Mouse (Mus musculus): ENCODE results near the gene Gm44503. TPM values are rescaled to one million over a fixed set of nuclear protein-coding genes. Genes with fewer than 3 reads are reported as not detected.

Gm44503 gene
- total and polyA plus RNA-seq, 3 experiments = 0.31 to 0.34 TPM; not detected in 1

DNA sequence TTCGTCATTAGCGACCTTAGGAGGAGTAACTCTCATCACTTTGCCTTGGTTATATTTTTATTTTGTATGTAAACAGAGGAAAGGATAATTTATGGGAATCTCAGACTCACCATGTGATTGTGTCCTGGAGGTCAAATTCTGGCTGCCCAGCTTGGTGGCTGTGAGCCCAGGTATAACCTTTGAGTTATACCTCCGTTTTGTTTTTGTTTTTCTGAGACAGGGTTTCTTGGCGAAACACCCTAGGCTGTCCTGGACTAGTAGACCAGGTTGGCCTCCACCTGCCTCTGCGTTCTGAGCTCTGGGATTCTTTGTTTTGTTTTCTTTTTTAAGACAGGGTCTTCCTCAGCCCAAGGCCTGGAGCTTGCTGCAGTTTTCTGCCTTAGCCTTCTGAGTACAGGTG lies 30.1 kb downstream of the Gm44503 start:
- intact Hi-C loops (cut with DNase I) = loop anchor here (5.0 kb wide), 2 partner anchors 49 to 124 kb away; partner anchors contain the start of gene Rsl24d1
- no peak overlapping the region for H3K27ac ChIP-seq

GRCm38 (mm10) chr9:72991420-72991819 lies 32.8 kb downstream of the Gm44503 start:
- no peak overlapping the region for H3K27ac ChIP-seq
- no peak for DNase-seq
- 97% methylated on average over 2 of the region's 2 CpGs for WGBS
- no peak overlapping the region for H3K9ac ChIP-seq (ENCODE audit: low read depth, low read length)
- H3K4me3 ChIP-seq = no peak overlapping the region
- H3K27me3 ChIP-seq (ENCODE audit: control insufficient read depth, insufficient read depth, low read length) = no peaks in the 10 kb centered on the region
- intact Hi-C loops (cut with DNase I) = no loop called here
- peaks cover 1% of the 10 kb centered on the region for H3K4me1 ChIP-seq (ENCODE audit: control insufficient read depth, insufficient read depth, low read length)
- no peaks in the 10 kb centered on the region; the same call in 1 of the 2 replicates for H3K36me3 ChIP-seq (ENCODE audit: control insufficient read depth, insufficient read depth, low read length)
- no peak for TF ChIP-seq POLR2A (IDR thresholded peaks at IDR 0.05; ENCODE audit: insufficient read depth, low read depth, low read length)
- TF ChIP-seq CTCF (IDR thresholded peaks at IDR 0.05) = no peak
- TF ChIP-seq EP300 (IDR thresholded peaks at IDR 0.05; ENCODE audit: insufficient read depth, low read depth, low read length) = no peak
- peaks cover 2% of the 10 kb centered on the region; the same call in 1 of the 2 replicates for H3K79me2 ChIP-seq (replicated peaks; ENCODE audit: control insufficient read depth, insufficient read depth, low read length)

More for the DNA sequence above, 30.1 kb downstream of the Gm44503 start:
- Histone ChIP-seq H3K36me3 (ENCODE audit: control insufficient read depth, insufficient read depth, low read length) (no peaks in the 10 kb centered on the region), H3K4me1 (ENCODE audit: control insufficient read depth, insufficient read depth, low read length) (peaks cover 1% of the 10 kb centered on the region), H3K79me2 (replicated peaks; ENCODE audit: control insufficient read depth, insufficient read depth, low read length) (no peaks in the 10 kb centered on the region; the same call in 1 of the 2 replicates), H3K27me3 (ENCODE audit: control insufficient read depth, insufficient read depth, low read length) (no peaks in the 10 kb centered on the region), H3K4me3 (no peak overlapping the region), H3K9ac (ENCODE audit: low read depth, low read length) (no peak overlapping the region)
- no peak for DNase-seq
- TF ChIP-seq CTCF (IDR thresholded peaks at IDR 0.05) = no peak
- no peak for TF ChIP-seq POLR2A (IDR thresholded peaks at IDR 0.05; ENCODE audit: insufficient read depth, low read depth, low read length)
- TF ChIP-seq EP300 (IDR thresholded peaks at IDR 0.05; ENCODE audit: insufficient read depth, low read depth, low read length) = no peak
- WGBS = 84% methylated on average over 5 of the region's 5 CpGs

- no peaks in the 10 kb centered on the region; the same call in 1 of the 2 replicates for H3K36me3 ChIP-seq (ENCODE audit: control insufficient read depth, insufficient read depth, low read length)
- intact Hi-C loops (cut with DNase I) = no loop called here
- no peak overlapping the region for H3K4me3 ChIP-seq
- 90% methylated on average over 5 of the region's 5 CpGs for WGBS
- H3K27me3 ChIP-seq (ENCODE audit: control insufficient read depth, insufficient read depth, low read length) = no peaks in the 10 kb centered on the region
- no peak overlapping the region for H3K9ac ChIP-seq (ENCODE audit: low read depth, low read length)
- no peak overlapping the region for H3K27ac ChIP-seq
- H3K79me2 ChIP-seq (replicated peaks; ENCODE audit: control insufficient read depth, insufficient read depth, low read length) = peaks cover 2% of the 10 kb centered on the region; the same call in 1 of the 2 replicates
- TF ChIP-seq EP300 (IDR thresholded peaks at IDR 0.05; ENCODE audit: insufficient read depth, low read depth, low read length) (no peak), POLR2A (IDR thresholded peaks at IDR 0.05; ENCODE audit: insufficient read depth, low read depth, low read length) (no peak), CTCF (IDR thresholded peaks at IDR 0.05) (no peak)
- no peaks in the 10 kb centered on the region; the same call in none of the 2 replicates for H3K4me1 ChIP-seq (ENCODE audit: control insufficient read depth, insufficient read depth, low read length)
- no peak for DNase-seq
Observed at GRCm38 (mm10) chr9:72992576-72992975, 33.9 kb downstream of the Gm44503 start.

DNA sequence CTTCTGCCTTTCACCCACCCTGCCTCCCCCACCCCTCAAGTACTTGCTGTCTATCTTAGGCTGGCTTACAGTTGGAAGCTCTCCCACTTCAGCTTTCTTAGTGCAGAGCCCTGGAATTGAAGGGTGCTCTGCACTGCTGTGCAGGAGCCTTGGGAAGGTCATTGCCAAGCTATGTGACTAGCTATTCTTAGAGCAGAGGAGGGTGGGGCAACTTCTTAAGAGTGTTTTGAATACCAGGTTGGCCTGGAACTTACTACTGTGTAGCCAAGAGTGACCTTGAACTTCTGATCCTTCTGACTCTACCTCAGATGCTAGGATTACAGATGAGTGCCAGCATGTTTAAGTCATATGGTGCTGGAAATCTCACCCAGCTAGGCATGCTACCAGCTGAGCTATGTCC lies 37.5 kb downstream of the Gm44503 start:
- no peak overlapping the region for H3K4me3 ChIP-seq
- intact Hi-C loops (cut with DNase I) = no loop called here
- no peaks in the 10 kb centered on the region; the same call in none of the 2 replicates for H3K4me1 ChIP-seq (ENCODE audit: control insufficient read depth, insufficient read depth, low read length)
- H3K27ac ChIP-seq = no peak overlapping the region; the same call in 1 of the 2 replicates
- no peaks in the 10 kb centered on the region; the same call in 1 of the 2 replicates for H3K36me3 ChIP-seq (ENCODE audit: control insufficient read depth, insufficient read depth, low read length)
- H3K27me3 ChIP-seq (ENCODE audit: control insufficient read depth, insufficient read depth, low read length) = no peaks in the 10 kb centered on the region
- H3K9ac ChIP-seq (ENCODE audit: low read depth, low read length) = no peak overlapping the region
- TF ChIP-seq EP300 (IDR thresholded peaks at IDR 0.05; ENCODE audit: insufficient read depth, low read depth, low read length) = no peak
- no peak for TF ChIP-seq CTCF (IDR thresholded peaks at IDR 0.05)
- TF ChIP-seq POLR2A (IDR thresholded peaks at IDR 0.05; ENCODE audit: insufficient read depth, low read depth, low read length) = no peak
- H3K79me2 ChIP-seq (replicated peaks; ENCODE audit: control insufficient read depth, insufficient read depth, low read length) = peaks cover 2% of the 10 kb centered on the region; the same call in 1 of the 2 replicates
- no peak for DNase-seq

- H3K27ac ChIP-seq = no peak overlapping the region; the same call in 1 of the 2 replicates
- no peak for TF ChIP-seq EP300 (IDR thresholded peaks at IDR 0.05; ENCODE audit: insufficient read depth, low read depth, low read length)
- no peak for TF ChIP-seq CTCF (IDR thresholded peaks at IDR 0.05)
- TF ChIP-seq POLR2A (IDR thresholded peaks at IDR 0.05; ENCODE audit: insufficient read depth, low read depth, low read length) = no peak
- H3K9ac ChIP-seq (ENCODE audit: low read depth, low read length) = no peak overlapping the region
- no peaks in the 10 kb centered on the region; the same call in 1 of the 2 replicates for H3K36me3 ChIP-seq (ENCODE audit: control insufficient read depth, insufficient read depth, low read length)
- H3K79me2 ChIP-seq (replicated peaks; ENCODE audit: control insufficient read depth, insufficient read depth, low read length) = peaks cover 2% of the 10 kb centered on the region; the same call in 1 of the 2 replicates
- WGBS = 73% methylated on average over 7 of the region's 7 CpGs
- H3K27me3 ChIP-seq (ENCODE audit: control insufficient read depth, insufficient read depth, low read length) = no peaks in the 10 kb centered on the region
- intact Hi-C loops (cut with DNase I) = no loop called here
- DNase-seq = no peak
- no peaks in the 10 kb centered on the region; the same call in 1 of the 2 replicates for H3K4me1 ChIP-seq (ENCODE audit: control insufficient read depth, insufficient read depth, low read length)
- no peak overlapping the region for H3K4me3 ChIP-seq
Observed at GRCm38 (mm10) chr9:72996806-72997205, 38.2 kb downstream of the Gm44503 start.

DNA sequence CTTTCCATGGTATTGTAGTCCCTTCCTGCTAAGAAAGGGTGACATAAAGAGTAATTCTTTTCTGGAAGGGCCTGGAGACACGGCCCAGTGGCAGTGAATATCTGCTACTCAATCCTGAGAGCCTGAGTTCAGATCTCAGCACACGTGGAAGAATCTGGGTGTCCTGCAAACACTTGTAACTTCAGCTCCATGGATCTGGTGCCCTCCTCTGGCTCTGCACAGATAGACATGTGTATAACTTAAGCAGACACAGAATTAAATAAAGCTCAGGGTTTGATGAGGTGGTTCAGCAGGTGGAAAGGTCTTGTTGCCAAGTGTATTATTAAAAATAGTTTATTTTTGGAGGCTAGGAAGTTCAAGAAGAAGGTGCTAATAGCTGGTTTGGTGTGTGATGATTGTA lies 41.8 kb downstream of the Gm44503 start:
- no peak overlapping the region for H3K27ac ChIP-seq
- intact Hi-C loops (cut with DNase I) = no loop called here

More for the DNA sequence above, 41.8 kb downstream of the Gm44503 start:
- H3K36me3 ChIP-seq (ENCODE audit: control insufficient read depth, insufficient read depth, low read length) = no peaks in the 10 kb centered on the region; the same call in 1 of the 2 replicates
- no peak for DNase-seq
- H3K9ac ChIP-seq (ENCODE audit: low read depth, low read length) = no peak overlapping the region
- peak; percentile 38 for TF ChIP-seq CTCF (IDR thresholded peaks at IDR 0.05)
- TF ChIP-seq POLR2A (IDR thresholded peaks at IDR 0.05; ENCODE audit: insufficient read depth, low read depth, low read length) = no peak
- no peak for TF ChIP-seq EP300 (IDR thresholded peaks at IDR 0.05; ENCODE audit: insufficient read depth, low read depth, low read length)
- no peaks in the 10 kb centered on the region for H3K27me3 ChIP-seq (ENCODE audit: control insufficient read depth, insufficient read depth, low read length)
- H3K4me3 ChIP-seq = no peak overlapping the region
- 66% methylated on average over 2 of the region's 2 CpGs for WGBS
- H3K79me2 ChIP-seq (replicated peaks; ENCODE audit: control insufficient read depth, insufficient read depth, low read length) = no peaks in the 10 kb centered on the region
- no peaks in the 10 kb centered on the region; the same call in 1 of the 2 replicates for H3K4me1 ChIP-seq (ENCODE audit: control insufficient read depth, insufficient read depth, low read length)
